Mouse (Mus musculus): ENCODE results near the gene Zfp719. TPM values are rescaled to one million over a fixed set of nuclear protein-coding genes. Genes with fewer than 3 reads are reported as not detected.
A peak's percentile ranks its signal among the peaks of the same experiment; 100 is the strongest.

Gene Zfp719
- total RNA-seq (2021): 1 to 10 TPM; 3.5 to 3.6 TPM
- long read RNA-seq, experiment 1, full-length matches to known transcripts: 2 of 2 reads
- long read RNA-seq, experiment 1, partial matches to known transcripts: 0 of 2 reads
- long read RNA-seq, experiment 1, other reads (novel, unspliced or antisense): 0 of 2 reads
- long read RNA-seq, experiment 2, partial matches to known transcripts: 1 of 1 reads
- long read RNA-seq, experiment 2, other reads (novel, unspliced or antisense): 0 of 1 reads

- peak; percentile 91 for DNase-seq
These were observed at the start of gene Zfp719 for GRCm38 (mm10) chr7:43579440-43580171. Gene Zfp719, plus strand, starts transcription at chr7:43579610.

GRCm38 (mm10) chr7:43530216-43530785, 49.1 kb upstream of the Zfp719 start:
- DNase-seq: no peak

GRCm38 (mm10) chr7:43532936-43533505, 46.4 kb upstream of the Zfp719 start:
- no peak for DNase-seq

GRCm38 (mm10) chr7:43538524-43538923, 40.9 kb upstream of the Zfp719 start:
- DNase-seq: no peak

GRCm38 (mm10) chr7:43544225-43544977, 35.0 kb upstream of the Zfp719 start, which contains the start of gene Cd33:
Gene Cd33, minus strand, starts transcription at chr7:43544428.
- DNase-seq: no peak

- DNase-seq: no peak
These were observed 33.5 kb upstream of the Zfp719 start for GRCm38 (mm10) chr7:43545656-43546545.

- DNase-seq: no peak
These were observed 31.7 kb upstream of the Zfp719 start for GRCm38 (mm10) chr7:43547666-43548065.

GRCm38 (mm10) chr7:43548206-43548605, 31.2 kb upstream of the Zfp719 start:
- no peak for DNase-seq

GRCm38 (mm10) chr7:43553153-43553552, 26.3 kb upstream of the Zfp719 start:
- no peak for DNase-seq

GRCm38 (mm10) chr7:43554550-43554949, 24.9 kb upstream of the Zfp719 start:
- DNase-seq: peak; percentile 34

GRCm38 (mm10) chr7:43555351-43555750, 24.1 kb upstream of the Zfp719 start:
- DNase-seq: no peak

- no peak for DNase-seq
These were observed 22.5 kb upstream of the Zfp719 start for GRCm38 (mm10) chr7:43556901-43557300.

- peak; percentile 77 for DNase-seq
These were observed 17.3 kb upstream of the Zfp719 start, which contains the start of gene Zfp658 for GRCm38 (mm10) chr7:43562006-43562633. Gene Zfp658, plus strand, starts transcription at chr7:43562256.

- no peak for DNase-seq
These were observed 16.7 kb upstream of the Zfp719 start for GRCm38 (mm10) chr7:43562651-43563070.

GRCm38 (mm10) chr7:43563300-43563699, 16.1 kb upstream of the Zfp719 start:
- DNase-seq: no peak

GRCm38 (mm10) chr7:43571216-43571615, 8.2 kb upstream of the Zfp719 start:
- DNase-seq: no peak

GRCm38 (mm10) chr7:43580526-43580925, 1.1 kb downstream of the Zfp719 start:
- DNase-seq: no peak

GRCm38 (mm10) chr7:43584790-43585189, 5.4 kb downstream of the Zfp719 start:
- DNase-seq: no peak

GRCm38 (mm10) chr7:43601884-43602283, 22.5 kb downstream of the Zfp719 start:
- DNase-seq: no peak

All from gastrocnemius, postnatal 25 days (tissue).